Mouse (Mus musculus): ENCODE results near the gene Stap2.

GRCm38 (mm10) chr17:56006956-56007355 lies 1.6 kb upstream of the Stap2 start:
- TF ChIP-seq GATA1 (IDR thresholded peaks at IDR 0.05; ENCODE audit: low read length) (no peak), TAL1 (IDR thresholded peaks at IDR 0.05; ENCODE audit: low read length) (no peak)
